Mouse (Mus musculus): ENCODE measurements around the gene Olfr902. TPM values are rescaled to one million over a fixed set of nuclear protein-coding genes. Genes with fewer than 3 reads are reported as not detected.
"Not testable (repeated sequence)": the region's sequence is repeated elsewhere in the genome, so short reads cannot be mapped to it uniquely, and the experiment has no call there.

The Olfr902 gene
- polyA plus RNA-seq (2015; fragmentation: Nextera tagmentation; extraction: Ambion mirVana): not detected in 2 replicates

GRCm38 (mm10) chr9:38447352-38447751 lies at the start of gene Olfr902:
Olfr902 (plus strand) TSS chr9:38447652.
- H3K9me3 ChIP-seq (replicated peaks; ENCODE audit: control insufficient read depth, low read length, poor library complexity, severe bottlenecking): no peaks in the 10 kb centered on the region
- no peak within 1 kb of the TSS for H3K4me2 ChIP-seq (ENCODE audit: low read length)
- H3K27ac ChIP-seq (ENCODE audit: low read length): no peak within 1 kb of the TSS
- 90% methylated on average over 5 of the region's 5 CpGs for WGBS
- no peaks in the 10 kb centered on the region for H3K27me3 ChIP-seq (ENCODE audit: control insufficient read depth, insufficient read depth, low read depth, low read length)
- no peaks in the 10 kb centered on the region for H3K4me1 ChIP-seq (ENCODE audit: control insufficient read depth, insufficient read depth, low read length)
- no peaks in the 10 kb centered on the region for H3K36me3 ChIP-seq (ENCODE audit: control insufficient read depth, insufficient read depth, low read length)
- H3K9ac ChIP-seq (ENCODE audit: low read depth, low read length): no peak within 1 kb of the TSS
- H3K4me3 ChIP-seq (ENCODE audit: low read depth, low read length): no peak within 1 kb of the TSS
- ATAC-seq: no peak

- no peak within 1 kb of the TSS for H3K9ac ChIP-seq (ENCODE audit: low read depth, low read length)
- H3K4me1 ChIP-seq (ENCODE audit: control insufficient read depth, insufficient read depth, low read length): no peaks in the 10 kb centered on the region
- H3K36me3 ChIP-seq (ENCODE audit: control insufficient read depth, insufficient read depth, low read length): no peaks in the 10 kb centered on the region
- H3K9me3 ChIP-seq (replicated peaks; ENCODE audit: control insufficient read depth, low read length, poor library complexity, severe bottlenecking): no peaks in the 10 kb centered on the region
- H3K27me3 ChIP-seq (ENCODE audit: control insufficient read depth, insufficient read depth, low read depth, low read length): no peaks in the 10 kb centered on the region
- no peak for ATAC-seq
- 89% methylated on average over 1 of the region's 1 CpGs for WGBS
- no peak within 1 kb of the TSS for H3K4me3 ChIP-seq (ENCODE audit: low read depth, low read length)
- no peak within 1 kb of the TSS for H3K4me2 ChIP-seq (ENCODE audit: low read length)
- no peak within 1 kb of the TSS for H3K27ac ChIP-seq (ENCODE audit: low read length)
Measured at GRCm38 (mm10) chr9:38401398-38401797, 46.1 kb upstream of the Olfr902 start, which contains the start of gene Olfr147. Olfr147 (plus strand) TSS chr9:38401698.

- not testable (repeated sequence) for H3K4me2 ChIP-seq (ENCODE audit: low read length); H3K9me3 ChIP-seq (replicated peaks; ENCODE audit: control insufficient read depth, low read length, poor library complexity, severe bottlenecking); H3K27ac ChIP-seq (ENCODE audit: low read length); H3K9ac ChIP-seq (ENCODE audit: low read depth, low read length); ATAC-seq; H3K4me3 ChIP-seq (ENCODE audit: low read depth, low read length); H3K27me3 ChIP-seq (ENCODE audit: control insufficient read depth, insufficient read depth, low read depth, low read length); H3K4me1 ChIP-seq (ENCODE audit: control insufficient read depth, insufficient read depth, low read length); H3K36me3 ChIP-seq (ENCODE audit: control insufficient read depth, insufficient read depth, low read length)
- WGBS: 96% methylated on average over 3 of the region's 3 CpGs
Measured at GRCm38 (mm10) chr9:38407502-38407901, 40.0 kb upstream of the Olfr902 start.

GRCm38 (mm10) chr9:38413502-38413901 lies 34.0 kb upstream of the Olfr902 start:
- not testable (repeated sequence) for ATAC-seq; H3K4me2 ChIP-seq (ENCODE audit: low read length); H3K4me3 ChIP-seq (ENCODE audit: low read depth, low read length); H3K27me3 ChIP-seq (ENCODE audit: control insufficient read depth, insufficient read depth, low read depth, low read length); H3K9ac ChIP-seq (ENCODE audit: low read depth, low read length); H3K9me3 ChIP-seq (replicated peaks; ENCODE audit: control insufficient read depth, low read length, poor library complexity, severe bottlenecking); H3K36me3 ChIP-seq (ENCODE audit: control insufficient read depth, insufficient read depth, low read length); H3K4me1 ChIP-seq (ENCODE audit: control insufficient read depth, insufficient read depth, low read length); H3K27ac ChIP-seq (ENCODE audit: low read length)
- WGBS: 95% methylated on average over 14 of the region's 14 CpGs

GRCm38 (mm10) chr9:38423801-38424200 lies 23.7 kb upstream of the Olfr902 start:
- Histone ChIP-seq H3K4me3 (ENCODE audit: low read depth, low read length) (no peak overlapping the region), H3K4me1 (ENCODE audit: control insufficient read depth, insufficient read depth, low read length) (no peaks in the 10 kb centered on the region), H3K9ac (ENCODE audit: low read depth, low read length) (no peak overlapping the region), H3K4me2 (ENCODE audit: low read length) (no peak overlapping the region), H3K27me3 (ENCODE audit: control insufficient read depth, insufficient read depth, low read depth, low read length) (no peaks in the 10 kb centered on the region), H3K36me3 (ENCODE audit: control insufficient read depth, insufficient read depth, low read length) (no peaks in the 10 kb centered on the region), H3K27ac (ENCODE audit: low read length) (no peak overlapping the region), H3K9me3 (replicated peaks; ENCODE audit: control insufficient read depth, low read length, poor library complexity, severe bottlenecking) (no peaks in the 10 kb centered on the region)
- ATAC-seq: no peak

- Histone ChIP-seq H3K27ac (ENCODE audit: low read length) (no peak overlapping the region), H3K36me3 (ENCODE audit: control insufficient read depth, insufficient read depth, low read length) (no peaks in the 10 kb centered on the region), H3K9me3 (replicated peaks; ENCODE audit: control insufficient read depth, low read length, poor library complexity, severe bottlenecking) (no peaks in the 10 kb centered on the region), H3K27me3 (ENCODE audit: control insufficient read depth, insufficient read depth, low read depth, low read length) (no peaks in the 10 kb centered on the region), H3K4me2 (ENCODE audit: low read length) (no peak overlapping the region), H3K4me3 (ENCODE audit: low read depth, low read length) (no peak overlapping the region), H3K9ac (ENCODE audit: low read depth, low read length) (no peak overlapping the region), H3K4me1 (ENCODE audit: control insufficient read depth, insufficient read depth, low read length) (no peaks in the 10 kb centered on the region)
- 63% methylated on average over 1 of the region's 1 CpGs for WGBS
- ATAC-seq: no peak
Measured at GRCm38 (mm10) chr9:38427026-38427425, 20.4 kb upstream of the Olfr902 start.

- Histone ChIP-seq H3K27ac (ENCODE audit: low read length) (no peak within 1 kb of the TSS), H3K9me3 (replicated peaks; ENCODE audit: control insufficient read depth, low read length, poor library complexity, severe bottlenecking) (no peaks in the 10 kb centered on the region), H3K4me1 (ENCODE audit: control insufficient read depth, insufficient read depth, low read length) (no peaks in the 10 kb centered on the region), H3K4me3 (ENCODE audit: low read depth, low read length) (no peak within 1 kb of the TSS), H3K4me2 (ENCODE audit: low read length) (no peak within 1 kb of the TSS), H3K27me3 (ENCODE audit: control insufficient read depth, insufficient read depth, low read depth, low read length) (no peaks in the 10 kb centered on the region), H3K36me3 (ENCODE audit: control insufficient read depth, insufficient read depth, low read length) (no peaks in the 10 kb centered on the region), H3K9ac (ENCODE audit: low read depth, low read length) (no peak within 1 kb of the TSS)
- no peak for ATAC-seq
- 90% methylated on average over 1 of the region's 1 CpGs for WGBS
Measured at GRCm38 (mm10) chr9:38429155-38429554, 18.3 kb upstream of the Olfr902 start, which contains the start of gene Olfr901. Olfr901 (plus strand) TSS chr9:38429455.

GRCm38 (mm10) chr9:38462844-38463243 lies 15.4 kb downstream of the Olfr902 start, which contains the start of gene Olfr904:
Olfr904 (plus strand) TSS chr9:38463144.
- no peaks in the 10 kb centered on the region for H3K4me1 ChIP-seq (ENCODE audit: control insufficient read depth, insufficient read depth, low read length)
- no peak within 1 kb of the TSS for H3K4me2 ChIP-seq (ENCODE audit: low read length)
- ATAC-seq: no peak
- no peaks in the 10 kb centered on the region for H3K27me3 ChIP-seq (ENCODE audit: control insufficient read depth, insufficient read depth, low read depth, low read length)
- H3K9ac ChIP-seq (ENCODE audit: low read depth, low read length): no peak within 1 kb of the TSS
- no peaks in the 10 kb centered on the region for H3K9me3 ChIP-seq (replicated peaks; ENCODE audit: control insufficient read depth, low read length, poor library complexity, severe bottlenecking)
- H3K36me3 ChIP-seq (ENCODE audit: control insufficient read depth, insufficient read depth, low read length): no peaks in the 10 kb centered on the region
- H3K27ac ChIP-seq (ENCODE audit: low read length): no peak within 1 kb of the TSS
- no peak within 1 kb of the TSS for H3K4me3 ChIP-seq (ENCODE audit: low read depth, low read length)

GRCm38 (mm10) chr9:38470807-38471206 lies 23.4 kb downstream of the Olfr902 start, which contains the start of gene Olfr905:
Olfr905 (plus strand) TSS chr9:38471107.
- ATAC-seq: no peak
- Histone ChIP-seq H3K36me3 (ENCODE audit: control insufficient read depth, insufficient read depth, low read length) (no peaks in the 10 kb centered on the region), H3K4me1 (ENCODE audit: control insufficient read depth, insufficient read depth, low read length) (no peaks in the 10 kb centered on the region)

More at GRCm38 (mm10) chr9:38470807-38471206, 23.4 kb downstream of the Olfr902 start, which contains the start of gene Olfr905:
- no peak within 1 kb of the TSS for H3K9ac ChIP-seq (ENCODE audit: low read depth, low read length)
- no peak within 1 kb of the TSS for H3K27ac ChIP-seq (ENCODE audit: low read length)
- no peaks in the 10 kb centered on the region for H3K27me3 ChIP-seq (ENCODE audit: control insufficient read depth, insufficient read depth, low read depth, low read length)
- no peak within 1 kb of the TSS for H3K4me3 ChIP-seq (ENCODE audit: low read depth, low read length)
- no peaks in the 10 kb centered on the region for H3K9me3 ChIP-seq (replicated peaks; ENCODE audit: control insufficient read depth, low read length, poor library complexity, severe bottlenecking)
- H3K4me2 ChIP-seq (ENCODE audit: low read length): no peak within 1 kb of the TSS
